Mouse (Mus musculus) heart, postnatal 0 days (tissue): Measurements from ENCODE around the gene Accs.

Source experiments
- CTCF ChIP-seq: IDR thresholded peaks from 2 replicates; pipeline ENCODE4 v1.5.1; 2016; ENCODE audit warnings: antibody characterized with exemption, control low read depth, low read depth
- EP300 ChIP-seq: IDR thresholded peaks from 2 replicates; pipeline ENCODE4 v1.6.1; 2016; ENCODE audit warnings: antibody characterized with exemption, low read depth

GRCm38 (mm10) chr2:93811812-93812211 lies 37.9 kb downstream of the Accs start:
- peak; percentile 82 for TF ChIP-seq CTCF
- TF ChIP-seq EP300 = no peak
